Mouse (Mus musculus) retina, postnatal 1 day (tissue): Measurements from ENCODE around the gene Kif13a.
A peak's percentile ranks its signal among the peaks of the same experiment; 100 is the strongest.

Experiments used
- DNase-seq: peaks from one replicate; pipeline ENCODE4 v3.0.0-alpha.2; 2012

The Kif13a gene

GRCm38 (mm10) chr13:46880736-46881135, 48.9 kb downstream of the Kif13a start:
- DNase-seq, result peak; percentile 47

- no peak for DNase-seq
Measured at GRCm38 (mm10) chr13:46880243-46880642, 49.4 kb downstream of the Kif13a start.

- DNase-seq, result no peak
Measured at GRCm38 (mm10) chr13:46877049-46877448, 52.6 kb downstream of the Kif13a start.

GRCm38 (mm10) chr13:46875377-46875776, 54.3 kb downstream of the Kif13a start:
- no peak for DNase-seq

- no peak for DNase-seq
Measured at GRCm38 (mm10) chr13:46872732-46873131, 56.9 kb downstream of the Kif13a start.

GRCm38 (mm10) chr13:46872194-46872593, 57.5 kb downstream of the Kif13a start:
- DNase-seq, result peak; percentile 62

GRCm38 (mm10) chr13:46869464-46869863, 60.2 kb downstream of the Kif13a start:
- no peak for DNase-seq

- no peak for DNase-seq
Measured at GRCm38 (mm10) chr13:46863169-46863748, 66.4 kb downstream of the Kif13a start.

- no peak for DNase-seq
Measured at GRCm38 (mm10) chr13:46859876-46860275, 69.8 kb downstream of the Kif13a start.

GRCm38 (mm10) chr13:46859173-46859572, 70.5 kb downstream of the Kif13a start:
- no peak for DNase-seq

- DNase-seq, result no peak
Measured at GRCm38 (mm10) chr13:46858835-46859152, 70.9 kb downstream of the Kif13a start.

- no peak for DNase-seq
Measured at GRCm38 (mm10) chr13:46858143-46858834, 71.4 kb downstream of the Kif13a start.

GRCm38 (mm10) chr13:46854456-46854855, 75.2 kb downstream of the Kif13a start:
- no peak for DNase-seq

- no peak for DNase-seq
Measured at GRCm38 (mm10) chr13:46852470-46852869, 77.2 kb downstream of the Kif13a start.

- no peak for DNase-seq
Measured at GRCm38 (mm10) chr13:46845456-46845855, 84.2 kb downstream of the Kif13a start.

- no peak for DNase-seq
Measured at GRCm38 (mm10) chr13:46844561-46845235, 85.0 kb downstream of the Kif13a start.

- no peak for DNase-seq
Measured at GRCm38 (mm10) chr13:46843646-46844045, 86.0 kb downstream of the Kif13a start.

- DNase-seq, result no peak
Measured at GRCm38 (mm10) chr13:46842185-46842584, 87.5 kb downstream of the Kif13a start.

GRCm38 (mm10) chr13:46841668-46842067, 88.0 kb downstream of the Kif13a start:
- no peak for DNase-seq

- no peak for DNase-seq
Measured at GRCm38 (mm10) chr13:46840676-46841075, 89.0 kb downstream of the Kif13a start.

- DNase-seq, result no peak
Measured at GRCm38 (mm10) chr13:46839236-46839635, 90.4 kb downstream of the Kif13a start.

- DNase-seq, result peak; percentile 72
Measured at GRCm38 (mm10) chr13:46838551-46838950, 91.1 kb downstream of the Kif13a start.

- DNase-seq, result no peak
Measured at GRCm38 (mm10) chr13:46835351-46835750, 94.3 kb downstream of the Kif13a start.

- no peak for DNase-seq
Measured at GRCm38 (mm10) chr13:46834805-46835204, 94.9 kb downstream of the Kif13a start.
